Mouse (Mus musculus) heart, adult 8-10 months (tissue): Measurements from ENCODE around the gene Clasp2. TPM values are rescaled to one million over a fixed set of nuclear protein-coding genes. Genes with fewer than 3 reads are reported as not detected.
A peak's percentile ranks its signal among the peaks of the same experiment; 100 is the strongest.
"Not testable (repeated sequence)": the region's sequence is repeated elsewhere in the genome, so short reads cannot be mapped to it uniquely, and the experiment has no call there.

Experiments
- DNase-seq: peaks from one replicate; pipeline ENCODE4 v3.0.0; 2022; ENCODE audit warnings: low spot score
- total RNA-seq, 4 experiments: library from RNA; stranded (reverse); gene quantifications; 2 replicates each; pipeline ENCODE4 v1.2.4; 2022

The Clasp2 gene
- 10 to 100 TPM; 53.8 to 62.5 (median 58.9) TPM for total RNA-seq

- peak; percentile 86 for DNase-seq
Measured at GRCm38 (mm10) chr9:113741108-113741636, at the start of gene Clasp2. Gene Clasp2 (plus strand): TSS chr9:113741473.

- DNase-seq: no peak
Measured at GRCm38 (mm10) chr9:113701441-113702160, 39.7 kb upstream of the Clasp2 start.

GRCm38 (mm10) chr9:113706108-113706507 lies 35.2 kb upstream of the Clasp2 start:
- no peak for DNase-seq

- DNase-seq: peak; percentile 24
Measured at GRCm38 (mm10) chr9:113706841-113707240, 34.4 kb upstream of the Clasp2 start.

- peak; percentile 89 for DNase-seq
Measured at GRCm38 (mm10) chr9:113707481-113708360, 33.6 kb upstream of the Clasp2 start, which contains the start of gene Pdcd6ip. Gene Pdcd6ip (minus strand): TSS chr9:113708259.

GRCm38 (mm10) chr9:113708361-113709280 lies 32.7 kb upstream of the Clasp2 start:
- no peak for DNase-seq

GRCm38 (mm10) chr9:113710871-113711270 lies 30.4 kb upstream of the Clasp2 start:
- no peak for DNase-seq

DNA sequence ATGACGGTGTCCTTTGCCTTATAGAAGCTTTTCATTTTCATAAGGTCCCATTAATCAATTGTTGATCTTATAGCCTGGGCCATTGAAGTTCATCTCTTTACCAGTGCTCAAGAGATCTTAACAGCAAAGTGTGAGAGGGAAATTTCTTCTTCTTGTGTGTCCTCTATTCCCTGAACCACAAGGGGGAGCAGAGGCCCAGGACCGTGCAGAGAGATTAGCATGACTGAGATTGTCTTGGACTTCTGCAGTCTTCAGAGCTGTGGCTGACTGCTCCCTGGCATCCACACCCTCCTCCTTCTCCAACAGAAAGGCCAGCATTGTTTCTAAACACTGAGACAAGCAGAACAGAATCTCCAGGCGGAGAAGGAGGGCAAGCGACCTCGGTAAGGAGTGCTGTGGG lies 22.2 kb upstream of the Clasp2 start:
- no peak for DNase-seq

- DNase-seq: no peak
Measured at GRCm38 (mm10) chr9:113724646-113725045, 16.6 kb upstream of the Clasp2 start.

- not testable (repeated sequence) for DNase-seq
Measured at GRCm38 (mm10) chr9:113725609-113726008, 15.7 kb upstream of the Clasp2 start.

DNA sequence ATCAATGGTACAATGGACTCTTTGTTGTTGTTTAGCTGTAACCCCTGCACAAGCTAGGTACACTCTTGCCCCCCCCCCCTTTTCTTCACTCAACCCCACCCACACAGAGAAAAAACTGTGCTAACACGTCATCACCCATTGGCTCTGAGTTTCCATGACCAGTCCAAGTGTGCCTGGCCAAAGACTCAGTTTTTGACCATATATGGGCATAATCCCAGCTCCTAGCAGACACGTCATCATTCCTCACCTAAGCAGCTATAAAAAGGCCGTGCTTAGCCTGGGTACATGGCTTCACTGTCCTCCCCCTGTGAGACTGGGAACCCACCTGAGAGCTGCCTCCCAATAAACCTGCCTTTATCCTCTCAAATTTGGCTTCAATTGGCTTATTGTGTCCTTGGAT lies 15.1 kb upstream of the Clasp2 start:
- no peak for DNase-seq

DNA sequence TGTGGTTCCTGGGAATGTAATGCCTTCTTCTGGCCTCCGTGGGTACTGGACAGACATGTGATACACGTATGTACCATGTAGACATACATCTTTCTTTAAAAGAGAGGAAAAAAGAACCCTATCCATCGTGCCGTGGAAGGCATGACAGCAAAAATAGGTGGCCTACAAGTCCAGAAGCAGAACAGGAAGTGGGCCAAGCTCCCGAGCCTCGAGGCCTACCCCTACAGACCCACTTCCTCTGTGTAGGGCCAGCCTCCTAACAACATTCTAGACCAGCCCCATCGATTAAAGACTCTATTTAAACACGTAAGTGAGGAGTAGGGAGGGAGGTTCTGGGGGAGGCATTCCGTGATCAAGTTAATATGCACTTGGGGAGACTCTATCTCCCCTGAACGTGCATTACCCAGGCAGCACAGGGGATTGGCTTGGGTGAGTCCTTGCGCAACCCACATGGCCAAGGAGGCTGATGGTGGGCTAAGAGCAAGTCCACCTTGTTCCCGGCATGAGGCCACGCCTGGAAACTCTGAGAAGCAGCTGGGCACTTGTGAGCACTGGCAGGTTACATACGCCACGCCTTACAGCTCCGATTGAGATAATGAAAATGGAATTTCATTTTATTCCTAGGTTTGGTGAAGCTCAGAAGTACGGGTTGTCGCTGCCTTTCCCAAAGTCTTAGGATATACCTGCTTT lies 14.1 kb upstream of the Clasp2 start:
- no peak for DNase-seq

DNA sequence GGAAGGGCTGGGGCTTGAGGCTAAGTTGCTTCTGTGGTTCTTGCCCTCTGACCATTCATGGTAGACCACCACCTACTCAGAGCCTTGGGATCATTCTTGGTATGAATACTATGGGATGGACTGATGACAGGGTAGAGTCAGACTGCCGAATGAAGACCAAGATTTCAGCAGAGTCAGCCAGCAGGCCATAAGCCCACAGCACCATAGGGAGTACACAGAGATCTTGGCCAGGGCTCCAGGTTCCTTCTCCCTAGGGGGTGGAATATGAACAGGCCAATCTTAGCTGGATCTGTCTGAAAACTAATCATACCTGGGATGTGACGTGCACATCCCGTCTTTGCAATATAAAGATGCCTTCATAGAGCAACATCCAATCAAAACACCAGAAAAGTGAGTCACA lies 9.7 kb upstream of the Clasp2 start:
- no peak for DNase-seq

GRCm38 (mm10) chr9:113735920-113736319 lies 5.4 kb upstream of the Clasp2 start:
- no peak for DNase-seq

DNA sequence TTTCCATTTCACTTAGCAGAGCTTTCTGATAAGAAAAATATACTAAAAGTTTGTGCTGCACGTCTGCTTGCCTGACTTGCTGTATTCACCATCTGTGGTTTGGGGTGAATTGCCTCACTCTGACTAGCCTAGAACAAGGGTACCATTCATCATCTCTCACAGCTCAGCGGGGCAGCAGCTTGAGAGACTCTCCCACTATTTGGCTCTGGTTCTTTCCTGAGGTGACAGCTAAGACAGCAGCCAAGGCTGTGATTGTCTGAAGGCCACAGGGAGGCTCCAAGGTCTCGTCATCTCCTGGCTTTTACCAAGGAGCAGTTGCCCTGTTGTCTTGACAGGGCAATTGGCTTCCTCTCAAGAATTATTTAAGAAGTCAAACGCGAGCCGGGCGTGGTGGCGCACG lies 3.3 kb upstream of the Clasp2 start:
- no peak for DNase-seq

- DNase-seq: peak; percentile 77
Measured at GRCm38 (mm10) chr9:113738941-113739340, 2.3 kb upstream of the Clasp2 start.

- no peak for DNase-seq
Measured at GRCm38 (mm10) chr9:113741637-113742137, 414 bp downstream of the Clasp2 start.

DNA sequence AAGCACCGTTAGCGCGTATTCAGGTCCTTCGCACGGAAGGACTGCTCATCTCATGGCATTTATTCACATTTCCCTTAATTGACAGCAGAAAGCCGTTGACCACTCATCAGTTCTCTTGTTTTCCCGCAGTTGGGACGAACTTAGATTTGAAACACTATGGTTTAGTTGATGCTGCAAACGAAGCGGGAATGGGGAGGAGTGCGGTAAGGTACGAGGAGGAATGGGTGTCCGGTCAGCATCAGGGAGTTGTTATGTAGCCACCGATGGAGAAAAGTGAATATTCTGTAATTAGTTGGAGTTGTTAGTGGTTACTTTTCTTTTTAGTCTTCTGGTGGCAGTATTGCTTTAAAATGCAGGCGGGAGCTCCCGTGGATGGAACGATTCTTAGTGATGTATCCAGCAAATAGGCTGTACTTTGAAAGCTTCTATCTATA lies 1.1 kb downstream of the Clasp2 start:
- peak; percentile 31 for DNase-seq

DNA sequence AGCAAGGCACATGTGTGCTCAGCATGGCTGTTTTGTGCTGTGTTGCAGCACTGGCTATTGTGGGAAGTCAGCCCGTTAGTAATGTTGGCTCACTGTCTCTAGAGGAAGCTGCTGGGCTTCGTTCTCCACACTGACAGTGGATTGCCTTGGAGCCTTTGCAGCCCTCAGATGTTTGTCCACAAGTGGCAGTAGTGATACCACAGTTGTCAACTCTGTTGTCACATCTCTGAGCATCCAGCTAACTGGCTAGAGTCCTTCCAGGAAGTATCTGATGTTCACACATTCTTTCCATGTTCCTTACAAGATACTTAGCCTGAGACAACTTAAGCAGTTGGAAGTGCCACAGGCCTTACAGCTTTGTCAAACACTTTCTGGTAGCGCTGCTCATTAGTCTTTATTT lies 2.0 kb downstream of the Clasp2 start:
- no peak for DNase-seq

DNA sequence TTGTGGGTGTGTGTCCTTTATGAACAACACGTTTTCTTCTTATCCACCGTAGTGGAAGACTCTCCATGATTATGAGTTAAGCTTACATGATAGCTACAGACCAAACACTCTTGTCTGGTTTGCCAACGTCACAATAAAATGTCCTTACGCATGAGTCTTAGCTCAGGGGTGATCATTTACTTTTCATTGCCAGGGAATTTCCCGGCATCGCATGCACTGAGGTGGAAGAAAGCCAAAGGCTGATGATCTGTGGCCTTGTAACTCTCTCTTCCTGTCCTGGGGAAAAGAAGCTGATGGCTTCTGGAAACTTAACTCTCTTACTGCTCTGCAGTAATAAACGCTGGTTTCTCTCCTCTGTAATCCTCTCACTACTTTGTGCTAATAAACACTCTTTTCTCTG lies 8.1 kb downstream of the Clasp2 start:
- peak; percentile 61 for DNase-seq
